Mouse (Mus musculus): ENCODE data around the gene Hdac4. TPM values are rescaled to one million over a fixed set of nuclear protein-coding genes. Genes with fewer than 3 reads are reported as not detected.

Hdac4 gene
- polyA plus RNA-seq, 1 experiment, result 6.8 TPM

DNA sequence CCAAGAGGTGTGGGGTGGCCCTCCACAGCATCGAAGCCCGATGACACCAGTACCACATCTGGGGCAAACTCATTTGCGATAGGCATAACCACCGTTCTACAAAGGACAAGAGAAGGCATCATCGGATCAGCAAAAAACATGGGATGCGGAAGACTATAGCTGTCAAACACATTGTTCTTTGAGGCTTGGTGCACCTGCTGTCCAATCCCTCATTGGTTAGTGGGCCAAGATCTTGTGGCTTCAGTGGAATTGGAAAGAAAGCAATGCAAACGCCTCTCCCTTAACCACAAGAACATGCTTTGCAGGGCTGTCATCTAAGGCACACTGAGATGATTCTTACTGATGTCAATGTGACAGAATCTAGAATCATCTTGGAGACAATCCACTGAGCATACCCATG, 248.1 kb downstream of the Hdac4 start:
- no peaks in the 10 kb centered on the region for H3K4me1 ChIP-seq (ENCODE audit: control insufficient read depth, insufficient read depth, low read length)
- TF ChIP-seq POLR2A (IDR thresholded peaks at IDR 0.05; ENCODE audit: borderline replicate concordance, low read depth, low read length) (no peak), CTCF (IDR thresholded peaks at IDR 0.05; ENCODE audit: low read depth, low read length) (no peak)
- H3K27ac ChIP-seq (ENCODE audit: insufficient read depth, low read depth, low read length), result no peak overlapping the region
- H3K4me3 ChIP-seq (ENCODE audit: insufficient read depth, low read length), result no peak overlapping the region

DNA sequence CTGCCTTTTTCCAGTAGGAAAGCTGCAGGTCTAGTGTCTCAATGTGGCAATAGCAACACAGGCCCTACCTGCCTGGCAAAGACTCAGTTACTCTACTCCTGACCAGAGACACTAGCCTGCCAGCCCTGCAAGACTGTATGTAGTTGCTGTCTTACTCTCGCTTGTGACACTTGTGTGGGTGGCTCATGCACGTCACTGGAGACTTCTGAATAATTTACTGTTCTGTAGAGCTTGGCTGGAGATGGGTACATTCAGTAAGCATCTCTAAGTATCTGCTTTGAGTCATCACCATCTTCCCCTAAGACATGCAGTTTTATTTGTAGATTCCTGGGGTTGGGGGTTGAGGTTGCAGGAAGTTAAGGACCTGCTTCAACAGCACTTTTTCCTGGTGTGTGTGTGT, 252.9 kb downstream of the Hdac4 start:
- TF ChIP-seq POLR2A (IDR thresholded peaks at IDR 0.05; ENCODE audit: borderline replicate concordance, low read depth, low read length) (no peak), CTCF (IDR thresholded peaks at IDR 0.05; ENCODE audit: low read depth, low read length) (no peak)
- Histone ChIP-seq H3K27ac (ENCODE audit: insufficient read depth, low read depth, low read length) (no peak overlapping the region), H3K4me3 (ENCODE audit: insufficient read depth, low read length) (no peak overlapping the region), H3K4me1 (ENCODE audit: control insufficient read depth, insufficient read depth, low read length) (no peaks in the 10 kb centered on the region)

DNA sequence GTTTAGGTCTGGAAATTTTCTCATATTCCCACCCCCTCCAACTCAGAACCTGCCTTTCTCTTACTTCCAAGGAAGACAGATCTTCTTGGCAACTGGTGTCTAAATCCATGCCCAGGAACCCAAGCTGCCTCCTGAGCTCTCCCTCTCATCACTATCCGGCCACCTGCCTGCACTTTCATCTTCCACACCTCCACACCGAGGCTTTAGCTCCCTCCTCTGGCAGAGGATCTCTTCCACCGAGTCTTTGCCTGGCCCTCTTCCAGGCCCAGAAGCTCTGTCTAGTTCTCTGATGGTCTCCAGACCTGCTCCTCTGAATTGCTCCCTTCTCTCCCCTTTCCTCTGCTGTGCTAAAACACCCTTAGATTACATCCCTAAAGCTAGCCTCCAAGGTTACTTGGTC, 253.5 kb downstream of the Hdac4 start:
- TF ChIP-seq POLR2A (IDR thresholded peaks at IDR 0.05; ENCODE audit: borderline replicate concordance, low read depth, low read length) (no peak), CTCF (IDR thresholded peaks at IDR 0.05; ENCODE audit: low read depth, low read length) (no peak)
- no peaks in the 10 kb centered on the region for H3K4me1 ChIP-seq (ENCODE audit: control insufficient read depth, insufficient read depth, low read length)

DNA sequence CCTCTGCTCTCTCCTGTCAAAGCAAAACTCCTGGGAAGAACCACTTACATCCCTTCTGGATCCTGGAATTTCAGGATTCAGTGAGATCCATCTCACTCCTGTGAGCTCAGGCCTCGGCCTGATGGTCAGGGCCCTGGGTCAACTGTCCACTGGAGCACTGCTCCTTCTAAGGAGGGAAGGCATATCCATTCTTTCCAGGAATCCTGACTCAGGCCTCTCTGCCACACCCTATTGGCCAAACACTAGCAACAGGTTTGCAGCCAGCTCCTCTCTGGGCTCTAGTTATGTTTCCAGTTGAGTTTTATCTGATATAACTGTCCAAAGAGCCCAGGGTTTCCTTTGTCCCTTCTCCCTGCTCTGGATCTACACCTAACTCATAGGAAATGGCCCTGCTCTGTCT, 254.4 kb downstream of the Hdac4 start:
- H3K27ac ChIP-seq (ENCODE audit: insufficient read depth, low read depth, low read length), result no peak overlapping the region
- TF ChIP-seq POLR2A (IDR thresholded peaks at IDR 0.05; ENCODE audit: borderline replicate concordance, low read depth, low read length), result no peak
- H3K4me1 ChIP-seq (ENCODE audit: control insufficient read depth, insufficient read depth, low read length), result no peaks in the 10 kb centered on the region
- no peak overlapping the region for H3K4me3 ChIP-seq (ENCODE audit: insufficient read depth, low read length)

More for the DNA sequence above, 253.5 kb downstream of the Hdac4 start:
- no peak overlapping the region for H3K27ac ChIP-seq (ENCODE audit: insufficient read depth, low read depth, low read length)
- no peak overlapping the region for H3K4me3 ChIP-seq (ENCODE audit: insufficient read depth, low read length)

DNA sequence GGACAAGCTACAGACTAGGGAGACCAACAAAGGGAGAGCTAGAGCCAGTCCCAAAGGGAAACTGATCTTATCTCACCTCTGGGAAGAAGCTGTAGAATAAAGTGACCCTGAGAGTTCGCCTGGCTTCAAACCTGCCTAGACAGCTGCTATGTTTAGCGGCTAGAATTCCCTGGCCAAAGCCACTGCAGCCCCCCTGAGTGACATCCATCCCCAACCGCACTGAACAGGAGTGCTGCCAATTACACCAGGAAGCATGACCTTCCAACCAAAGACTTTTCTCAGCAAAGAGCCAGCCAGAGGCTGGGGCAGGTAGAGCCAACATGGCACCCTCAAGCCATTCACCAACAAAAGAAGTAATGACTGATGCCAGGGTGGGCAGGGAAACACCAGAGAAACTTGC, 260.3 kb downstream of the Hdac4 start:
- TF ChIP-seq CTCF (IDR thresholded peaks at IDR 0.05; ENCODE audit: low read depth, low read length), result no peak
- TF ChIP-seq POLR2A (IDR thresholded peaks at IDR 0.05; ENCODE audit: borderline replicate concordance, low read depth, low read length), result no peak
- no peaks in the 10 kb centered on the region for H3K4me1 ChIP-seq (ENCODE audit: control insufficient read depth, insufficient read depth, low read length)
- no peak overlapping the region for H3K27ac ChIP-seq (ENCODE audit: insufficient read depth, low read depth, low read length)
- no peak overlapping the region for H3K4me3 ChIP-seq (ENCODE audit: insufficient read depth, low read length)

DNA sequence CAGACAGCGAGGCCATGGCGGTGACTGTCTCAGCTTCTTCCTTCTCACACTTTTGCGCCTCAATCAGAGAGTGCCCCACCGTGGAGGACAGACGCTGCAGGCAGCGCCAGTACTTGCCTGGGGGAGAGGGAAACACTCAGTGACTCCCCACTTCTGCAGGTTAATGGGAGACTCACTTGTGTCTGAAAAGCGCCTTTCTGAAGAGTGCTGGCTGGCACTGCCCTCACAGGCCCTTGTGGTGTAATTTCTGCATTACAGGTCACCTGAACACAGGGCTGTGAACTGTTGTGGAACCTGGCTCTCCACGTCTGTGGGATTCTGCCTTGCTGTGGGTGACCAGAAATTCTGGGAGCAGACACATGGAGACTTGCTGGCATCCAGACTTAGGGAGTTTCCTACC, 261.8 kb downstream of the Hdac4 start:
- no peak overlapping the region for H3K4me3 ChIP-seq (ENCODE audit: insufficient read depth, low read length)
- no peak for TF ChIP-seq POLR2A (IDR thresholded peaks at IDR 0.05; ENCODE audit: borderline replicate concordance, low read depth, low read length)
- no peak for TF ChIP-seq CTCF (IDR thresholded peaks at IDR 0.05; ENCODE audit: low read depth, low read length)
- H3K4me1 ChIP-seq (ENCODE audit: control insufficient read depth, insufficient read depth, low read length), result no peaks in the 10 kb centered on the region
- no peak overlapping the region for H3K27ac ChIP-seq (ENCODE audit: insufficient read depth, low read depth, low read length)

DNA sequence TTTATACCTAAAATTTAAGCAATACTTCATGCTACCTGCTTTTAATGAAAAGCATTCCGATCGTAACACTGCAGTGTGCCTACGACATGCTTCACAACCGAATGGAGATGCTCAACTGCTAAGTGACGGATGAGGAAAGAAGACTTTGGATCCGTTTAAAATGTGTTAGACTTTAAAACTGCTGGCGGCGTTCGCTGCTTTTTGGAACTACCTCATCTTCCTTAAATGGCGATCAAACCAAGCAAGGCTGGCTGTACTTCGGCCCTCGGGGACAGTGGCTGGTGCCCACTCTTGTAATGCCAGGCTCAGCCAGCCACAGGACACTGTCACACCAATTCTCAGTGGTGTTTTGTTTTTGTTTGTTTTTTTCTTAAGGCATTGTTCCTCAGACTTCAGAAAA, 263.3 kb downstream of the Hdac4 start:
- TF ChIP-seq POLR2A (IDR thresholded peaks at IDR 0.05; ENCODE audit: borderline replicate concordance, low read depth, low read length) (no peak), CTCF (IDR thresholded peaks at IDR 0.05; ENCODE audit: low read depth, low read length) (no peak)
- H3K27ac ChIP-seq (ENCODE audit: insufficient read depth, low read depth, low read length), result no peak overlapping the region
- H3K4me1 ChIP-seq (ENCODE audit: control insufficient read depth, insufficient read depth, low read length), result no peaks in the 10 kb centered on the region
- H3K4me3 ChIP-seq (ENCODE audit: insufficient read depth, low read length), result no peak overlapping the region

DNA sequence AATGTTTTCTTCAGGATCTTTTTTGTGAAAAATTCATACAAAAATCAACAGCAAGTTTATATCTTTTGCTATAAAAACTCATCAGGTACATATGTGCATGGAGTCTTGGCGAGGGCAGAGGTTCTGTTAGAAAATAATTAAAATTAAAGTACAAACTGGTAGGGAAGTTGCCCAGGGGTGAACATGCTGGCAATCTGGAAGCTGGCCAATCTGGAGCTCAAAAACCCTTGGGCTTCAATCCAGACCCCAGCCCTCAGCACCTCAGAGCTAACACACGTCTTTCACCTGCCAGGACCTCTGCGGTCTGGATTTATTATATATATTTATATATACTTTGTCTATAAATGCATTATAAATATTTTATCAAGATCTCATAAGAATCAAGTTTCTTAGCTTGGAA, 263.7 kb downstream of the Hdac4 start:
- no peak overlapping the region for H3K4me3 ChIP-seq (ENCODE audit: insufficient read depth, low read length)
- no peak overlapping the region for H3K27ac ChIP-seq (ENCODE audit: insufficient read depth, low read depth, low read length)
- no peak for TF ChIP-seq POLR2A (IDR thresholded peaks at IDR 0.05; ENCODE audit: borderline replicate concordance, low read depth, low read length)
- no peak for TF ChIP-seq CTCF (IDR thresholded peaks at IDR 0.05; ENCODE audit: low read depth, low read length)
- no peaks in the 10 kb centered on the region for H3K4me1 ChIP-seq (ENCODE audit: control insufficient read depth, insufficient read depth, low read length)

DNA sequence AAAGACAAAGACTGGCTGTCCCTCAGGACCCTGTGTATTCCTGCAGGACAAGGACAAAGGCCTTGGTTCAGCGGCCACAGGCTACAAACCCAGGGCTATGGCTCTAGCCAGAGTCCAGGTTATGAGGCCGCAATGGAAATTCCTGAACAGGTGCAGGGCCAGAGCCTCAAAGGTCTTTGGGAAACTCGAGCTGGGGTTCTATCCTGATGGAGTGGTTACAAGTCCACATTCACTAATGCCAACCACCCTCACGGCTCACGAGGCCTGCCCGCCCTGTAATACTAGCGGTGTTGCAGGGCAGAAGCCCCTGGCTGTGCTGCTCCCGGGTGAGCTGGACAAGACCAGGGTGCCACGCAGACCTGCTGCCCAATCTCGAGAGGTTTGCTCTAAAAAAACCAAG, 264.3 kb downstream of the Hdac4 start:
- TF ChIP-seq CTCF (IDR thresholded peaks at IDR 0.05; ENCODE audit: low read depth, low read length) (no peak), POLR2A (IDR thresholded peaks at IDR 0.05; ENCODE audit: borderline replicate concordance, low read depth, low read length) (no peak)
- no peaks in the 10 kb centered on the region for H3K4me1 ChIP-seq (ENCODE audit: control insufficient read depth, insufficient read depth, low read length)
- H3K4me3 ChIP-seq (ENCODE audit: insufficient read depth, low read length), result no peak overlapping the region
- no peak overlapping the region for H3K27ac ChIP-seq (ENCODE audit: insufficient read depth, low read depth, low read length)

DNA sequence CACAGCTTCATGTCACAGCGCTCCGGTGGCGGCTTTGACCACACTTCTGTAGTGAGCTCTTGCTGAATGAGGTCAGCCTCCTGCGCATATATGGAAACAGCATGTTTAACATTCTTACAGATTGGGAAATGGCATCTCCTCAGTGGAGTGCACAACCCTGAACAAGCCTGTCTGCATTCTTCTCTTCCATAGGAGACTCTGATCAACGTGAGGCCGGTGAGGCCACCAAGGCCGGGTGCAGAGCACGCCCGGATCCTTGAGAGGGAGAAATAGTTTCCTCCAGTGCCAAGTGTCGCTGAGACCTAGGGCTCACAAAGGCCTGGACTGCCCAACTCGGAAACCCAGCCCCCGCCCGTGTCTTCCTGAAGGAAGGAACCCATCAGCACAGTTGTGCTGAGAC, 266.4 kb downstream of the Hdac4 start:
- no peak for TF ChIP-seq POLR2A (IDR thresholded peaks at IDR 0.05; ENCODE audit: borderline replicate concordance, low read depth, low read length)
- no peak for TF ChIP-seq CTCF (IDR thresholded peaks at IDR 0.05; ENCODE audit: low read depth, low read length)
- H3K4me1 ChIP-seq (ENCODE audit: control insufficient read depth, insufficient read depth, low read length), result no peaks in the 10 kb centered on the region

More for the DNA sequence above, 266.4 kb downstream of the Hdac4 start:
- Histone ChIP-seq H3K27ac (ENCODE audit: insufficient read depth, low read depth, low read length) (no peak overlapping the region), H3K4me3 (ENCODE audit: insufficient read depth, low read length) (no peak overlapping the region)

Data from bone marrow macrophage, adult 2 months (primary cell).